Mouse (Mus musculus): ENCODE results near the gene Skap1.
A peak's percentile ranks its signal among the peaks of the same experiment; 100 is the strongest.

Skap1 gene

GRCm38 (mm10) chr11:96560229-96560628, 95.8 kb downstream of the Skap1 start:
- DNase-seq (ENCODE audit: low spot score in 2 of 2) = no peak

- DNase-seq (ENCODE audit: low spot score in 2 of 2) = no peak
Measured at GRCm38 (mm10) chr11:96564088-96564487, 99.7 kb downstream of the Skap1 start.

- DNase-seq (ENCODE audit: low spot score in 2 of 2) = no peak
Measured at GRCm38 (mm10) chr11:96572515-96572914, 108.1 kb downstream of the Skap1 start.

GRCm38 (mm10) chr11:96576491-96577427, 112.4 kb downstream of the Skap1 start:
- DNase-seq (ENCODE audit: low spot score in 2 of 2) = no peak

- DNase-seq (ENCODE audit: low spot score in 2 of 2) = no peak
Measured at GRCm38 (mm10) chr11:96578551-96579283, 114.3 kb downstream of the Skap1 start.

- DNase-seq (ENCODE audit: low spot score in 2 of 2) = no peak
Measured at GRCm38 (mm10) chr11:96581604-96582384, 117.4 kb downstream of the Skap1 start.

- no peak for DNase-seq (ENCODE audit: low spot score in 2 of 2)
Measured at GRCm38 (mm10) chr11:96582595-96582994, 118.2 kb downstream of the Skap1 start.

GRCm38 (mm10) chr11:96589828-96590227, 125.4 kb downstream of the Skap1 start:
- no peak for DNase-seq (ENCODE audit: low spot score in 2 of 2)

- DNase-seq (ENCODE audit: low spot score in 2 of 2) = no peak
Measured at GRCm38 (mm10) chr11:96595890-96596289, 131.5 kb downstream of the Skap1 start.

GRCm38 (mm10) chr11:96596301-96596700, 131.9 kb downstream of the Skap1 start:
- no peak for DNase-seq (ENCODE audit: low spot score in 2 of 2)

GRCm38 (mm10) chr11:96602806-96603205, 138.4 kb downstream of the Skap1 start:
- no peak for DNase-seq (ENCODE audit: low spot score in 2 of 2)

GRCm38 (mm10) chr11:96604306-96604705, 139.9 kb downstream of the Skap1 start:
- DNase-seq (ENCODE audit: low spot score in 2 of 2) = no peak

- DNase-seq (ENCODE audit: low spot score in 2 of 2) = no peak
Measured at GRCm38 (mm10) chr11:96604751-96605450, 140.5 kb downstream of the Skap1 start.

- no peak for DNase-seq (ENCODE audit: low spot score in 2 of 2)
Measured at GRCm38 (mm10) chr11:96605516-96605915, 141.1 kb downstream of the Skap1 start.

- no peak for DNase-seq (ENCODE audit: low spot score in 2 of 2)
Measured at GRCm38 (mm10) chr11:96612596-96612995, 148.2 kb downstream of the Skap1 start.

- no peak for DNase-seq (ENCODE audit: low spot score in 2 of 2)
Measured at GRCm38 (mm10) chr11:96616792-96617191, 152.4 kb downstream of the Skap1 start.

- DNase-seq (ENCODE audit: low spot score in 2 of 2) = no peak
Measured at GRCm38 (mm10) chr11:96618789-96619445, 154.5 kb downstream of the Skap1 start.

GRCm38 (mm10) chr11:96619576-96619975, 155.2 kb downstream of the Skap1 start:
- no peak for DNase-seq (ENCODE audit: low spot score in 2 of 2)

GRCm38 (mm10) chr11:96620006-96620405, 155.6 kb downstream of the Skap1 start:
- DNase-seq (ENCODE audit: low spot score in 2 of 2) = no peak

GRCm38 (mm10) chr11:96620660-96621059, 156.3 kb downstream of the Skap1 start:
- DNase-seq (ENCODE audit: low spot score in 2 of 2) = no peak

GRCm38 (mm10) chr11:96621167-96621566, 156.8 kb downstream of the Skap1 start:
- peak; percentile 58 to 72 for DNase-seq (ENCODE audit: low spot score in 2 of 2)

All from urinary bladder, postnatal 36 days (tissue).